Mouse (Mus musculus) ES-CJ7 (cell line): ENCODE measurements around the gene C3ar1.

Source experiments
- DNase-seq: peaks from one replicate; pipeline ENCODE4 v3.0.0; 2011; ENCODE audit warnings: low read depth, low spot score

The C3ar1 gene

DNA sequence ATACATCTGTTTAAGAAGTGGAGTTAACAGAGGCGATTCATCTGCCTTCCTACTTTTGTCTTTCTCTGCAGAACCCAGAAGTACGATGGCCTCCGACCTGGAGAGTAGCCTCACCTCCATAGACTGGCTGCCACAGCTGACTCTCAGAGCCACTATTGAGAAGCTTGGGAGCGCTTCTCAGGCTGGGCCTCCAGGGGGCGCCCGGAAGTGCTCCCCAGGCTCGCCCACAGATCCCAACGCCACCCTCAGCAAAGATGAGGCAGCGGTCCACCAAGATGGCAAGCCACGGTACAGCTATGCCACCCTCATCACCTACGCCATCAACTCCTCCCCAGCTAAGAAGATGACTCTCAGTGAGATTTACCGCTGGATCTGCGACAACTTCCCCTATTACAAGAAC is 27.9 kb downstream of the C3ar1 start:
- DNase-seq, result peak; percentile 75

DNA sequence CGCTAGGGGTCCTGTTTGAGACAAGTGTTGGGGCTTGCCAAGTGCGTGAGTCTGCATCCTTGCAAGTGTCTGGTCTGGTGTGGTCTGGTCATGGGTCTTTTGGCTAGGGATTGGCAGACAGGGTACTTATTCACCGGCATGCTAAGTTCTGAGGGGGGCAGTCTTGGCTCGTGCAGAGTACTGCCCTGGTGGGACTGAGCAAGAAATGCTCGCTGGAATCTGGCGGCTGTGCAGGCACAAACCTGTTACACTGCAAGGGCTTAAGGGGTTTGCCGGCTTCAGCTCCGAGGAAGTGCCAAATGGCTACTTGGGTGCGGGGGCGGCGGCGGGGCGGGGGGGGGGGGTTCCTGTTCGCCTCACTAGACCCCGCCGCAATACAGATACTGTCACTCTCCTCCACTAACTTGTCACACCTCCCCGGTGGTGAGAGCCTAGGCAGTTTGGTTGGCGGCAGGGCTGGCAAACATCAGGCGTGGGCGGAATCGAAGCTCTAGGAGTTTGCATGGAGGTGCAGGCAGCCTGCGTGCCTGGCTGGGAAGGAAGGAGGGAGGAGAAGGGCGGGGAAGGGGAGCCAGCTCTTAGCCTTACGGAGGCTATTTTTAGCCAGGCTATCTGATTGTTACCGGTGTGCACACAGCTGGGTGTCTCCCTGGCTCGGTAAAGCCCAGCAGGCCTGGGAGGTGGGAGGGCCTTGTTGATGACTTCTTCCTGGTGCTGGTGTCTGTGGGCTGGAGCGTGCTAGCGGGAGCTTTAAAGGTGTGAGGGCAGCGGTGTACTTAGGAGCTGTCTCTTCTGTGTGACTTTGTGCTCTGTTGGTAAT is 29.8 kb downstream of the C3ar1 start:
- DNase-seq, result peak; percentile 91

GRCm38 (mm10) chr6:122825166-122825565 is 30.8 kb downstream of the C3ar1 start:
- no peak for DNase-seq

DNA sequence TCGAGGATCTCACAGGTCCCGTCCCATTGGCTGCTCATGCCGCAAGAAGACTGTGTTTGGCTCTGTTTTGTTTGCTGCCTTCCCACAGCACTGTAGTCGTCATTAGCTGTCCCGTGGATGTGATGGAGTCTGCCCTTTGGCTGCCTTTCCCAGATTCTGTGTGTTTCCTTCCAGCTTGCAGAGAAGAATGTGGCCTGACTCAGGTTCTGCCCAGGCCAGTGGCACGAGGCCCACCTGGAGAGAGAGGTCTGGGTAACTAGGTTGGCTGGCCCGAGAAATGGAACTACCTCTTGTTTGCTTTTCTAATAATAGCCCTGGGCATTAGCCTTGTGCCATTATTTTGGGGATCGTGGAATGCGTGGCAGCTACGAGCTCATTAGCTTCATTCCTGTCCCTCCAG is 31.9 kb downstream of the C3ar1 start:
- DNase-seq, result no peak

DNA sequence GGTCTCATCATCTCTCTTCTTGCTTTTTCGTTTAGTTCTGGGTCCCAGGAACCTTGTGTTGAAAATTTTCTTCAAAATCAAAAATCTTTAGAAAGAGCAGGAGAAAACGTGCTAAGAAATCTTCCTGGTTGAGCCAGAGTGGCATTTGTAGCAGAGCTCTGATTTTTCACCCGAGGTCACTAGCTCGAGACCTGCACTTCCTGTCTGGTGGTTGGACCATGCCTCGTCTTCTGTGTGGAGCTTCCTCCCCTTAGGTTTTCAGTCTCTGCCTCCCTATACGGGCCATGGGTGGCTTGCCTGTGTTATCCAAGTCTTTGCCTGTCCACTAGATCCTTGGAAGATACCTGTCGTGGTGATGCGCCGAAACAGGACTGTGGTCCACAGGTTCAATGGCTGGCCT is 34.1 kb downstream of the C3ar1 start:
- no peak for DNase-seq

- DNase-seq, result no peak
These were observed 34.9 kb downstream of the C3ar1 start for GRCm38 (mm10) chr6:122820799-122821650.

- peak; percentile 65 for DNase-seq
These were observed 35.7 kb downstream of the C3ar1 start for GRCm38 (mm10) chr6:122820071-122820798.

- no peak for DNase-seq
These were observed 36.5 kb downstream of the C3ar1 start, which contains the start of gene Foxj2 for GRCm38 (mm10) chr6:122819306-122820070. Foxj2 (plus strand) TSS chr6:122819914.

- no peak for DNase-seq
These were observed 42.3 kb downstream of the C3ar1 start for GRCm38 (mm10) chr6:122813640-122814039.

GRCm38 (mm10) chr6:122812716-122813115 is 43.2 kb downstream of the C3ar1 start:
- no peak for DNase-seq

- peak; percentile 74 for DNase-seq
These were observed 44.0 kb downstream of the C3ar1 start for GRCm38 (mm10) chr6:122811771-122812600.

- DNase-seq, result peak; percentile 90
These were observed 44.7 kb downstream of the C3ar1 start for GRCm38 (mm10) chr6:122811280-122811652.

DNA sequence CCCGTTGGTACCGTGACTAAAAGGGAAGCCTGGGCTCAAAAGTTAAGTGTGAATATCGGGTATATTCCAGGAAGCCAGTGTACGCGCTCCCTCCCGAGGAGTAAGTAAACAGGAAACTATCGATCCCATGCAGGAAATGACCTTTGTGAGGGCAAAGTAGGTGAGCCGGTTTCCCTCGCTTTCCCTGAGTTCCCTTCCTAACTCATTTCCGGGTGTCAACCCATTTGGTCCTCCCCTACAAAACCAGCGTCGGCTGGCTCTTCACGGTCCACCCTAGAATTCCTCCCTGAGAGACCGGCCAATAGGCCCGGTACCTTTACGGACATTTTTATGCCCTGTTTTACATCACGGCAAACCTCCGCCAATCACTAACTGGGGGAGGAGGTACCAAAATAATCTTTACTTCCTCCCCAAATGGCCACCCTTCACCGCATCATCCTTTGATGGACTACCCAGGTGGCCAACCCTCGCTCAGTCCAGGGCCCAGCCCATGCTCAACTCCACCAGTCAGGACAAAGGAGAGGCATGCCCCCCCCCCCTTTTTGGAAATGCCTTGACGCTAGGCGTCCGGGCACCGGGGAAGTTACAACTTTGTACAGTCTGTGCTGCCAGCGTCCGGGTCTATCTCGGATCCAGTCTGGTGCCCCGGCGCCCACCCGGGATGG is 45.2 kb downstream of the C3ar1 start:
- DNase-seq, result peak; percentile 100

GRCm38 (mm10) chr6:122810022-122810614 is 45.8 kb downstream of the C3ar1 start:
- DNase-seq, result no peak

- peak; percentile 89 for DNase-seq
These were observed 51.5 kb downstream of the C3ar1 start for GRCm38 (mm10) chr6:122804418-122804817.

DNA sequence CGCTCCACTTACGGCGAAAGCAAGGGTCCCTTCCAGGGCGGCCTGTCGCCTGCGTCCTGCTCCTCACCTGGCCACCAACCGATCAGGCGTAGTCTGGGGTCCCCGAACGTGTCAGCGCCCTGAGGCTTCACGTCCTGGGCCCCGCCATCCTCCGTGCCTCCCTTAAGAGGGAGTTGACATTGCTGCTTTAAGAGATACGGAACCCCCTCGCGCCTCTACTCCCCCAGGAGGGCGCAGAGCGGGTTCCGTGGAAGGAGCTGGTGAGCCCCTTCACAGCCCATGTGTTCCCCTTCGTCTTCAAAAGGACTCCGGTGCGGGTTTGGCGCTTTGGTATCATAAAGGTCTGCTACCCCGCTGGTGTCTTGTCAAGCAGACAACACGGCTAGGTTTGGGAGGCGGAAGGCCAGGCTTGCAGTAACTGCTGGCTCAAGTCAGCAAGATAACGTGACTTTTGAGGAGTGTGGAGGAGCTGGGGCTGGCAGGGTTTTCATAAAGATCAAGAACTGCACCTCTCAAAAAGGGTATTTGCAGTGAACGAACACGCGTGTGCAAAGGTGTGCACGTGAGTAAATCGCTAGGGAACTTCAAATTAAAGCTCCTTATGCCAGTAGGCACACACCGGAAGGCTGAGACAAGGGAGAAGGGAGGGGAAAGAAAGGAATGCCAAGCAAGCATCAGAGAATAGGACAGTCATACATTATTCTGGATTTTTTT is 54.0 kb downstream of the C3ar1 start:
- peak; percentile 56 for DNase-seq

- peak; percentile 84 for DNase-seq
These were observed 54.6 kb downstream of the C3ar1 start, which contains the start of gene Slc2a3 for GRCm38 (mm10) chr6:122801301-122801800. Slc2a3 (minus strand) TSS chr6:122801640.

DNA sequence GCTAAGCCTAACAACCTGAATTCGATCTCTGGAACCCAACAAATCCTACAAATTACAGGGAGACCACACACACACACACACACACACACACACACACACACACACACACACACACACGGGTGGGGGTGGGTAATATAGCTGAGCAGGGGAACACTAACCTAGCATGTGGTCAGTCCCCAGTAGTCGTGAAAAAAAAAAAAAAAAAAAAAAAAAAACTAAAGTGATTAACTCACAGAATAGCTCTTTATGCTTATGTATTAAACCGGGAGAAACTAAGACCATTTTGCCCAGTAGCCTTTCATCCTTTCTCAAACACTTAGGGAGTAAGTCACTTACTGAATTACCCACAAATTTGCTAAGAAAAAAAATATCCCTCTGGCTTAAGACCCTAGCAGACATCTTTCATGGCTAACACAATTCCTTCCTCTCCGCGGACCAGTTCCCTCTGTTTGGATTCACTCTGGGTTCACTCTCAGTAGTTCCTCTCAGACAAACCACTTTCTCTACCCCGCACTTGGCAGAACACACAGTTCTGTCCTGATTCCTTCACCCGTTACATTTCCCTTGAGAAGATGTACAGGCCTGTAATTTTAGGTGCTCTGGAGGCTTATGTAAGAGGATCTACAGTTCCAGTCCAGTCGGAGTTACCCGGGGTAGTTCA is 55.2 kb downstream of the C3ar1 start:
- DNase-seq, result no peak
